Mouse (Mus musculus): ENCODE results near the gene Hist1h4c.
A peak's percentile ranks its signal among the peaks of the same experiment; 100 is the strongest.
"Not testable (repeated sequence)": the region's sequence is repeated elsewhere in the genome, so short reads cannot be mapped to it uniquely, and the experiment has no call there.

Hist1h4c gene

DNA sequence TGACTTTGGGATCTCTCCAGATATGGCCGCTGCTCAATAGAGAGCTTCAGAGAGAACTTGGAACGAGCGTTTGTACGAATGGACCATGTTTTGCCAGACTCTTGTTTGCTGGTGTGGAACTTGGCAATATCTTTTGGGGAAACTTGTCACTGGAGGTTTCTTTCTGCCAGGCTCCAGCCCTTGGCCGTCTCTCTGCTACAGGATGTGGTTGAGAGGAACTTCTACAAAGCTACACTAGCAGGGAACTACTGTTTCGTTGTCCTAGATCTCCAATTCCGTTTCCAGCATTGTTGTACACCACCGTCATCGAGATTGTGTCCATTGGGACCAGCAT is 30.9 kb upstream of the Hist1h4c start:
- DNase-seq (ENCODE audit: low spot score): no peak

GRCm38 (mm10) chr13:23728472-23729191 is 30.4 kb upstream of the Hist1h4c start:
- DNase-seq (ENCODE audit: low spot score): no peak

DNA sequence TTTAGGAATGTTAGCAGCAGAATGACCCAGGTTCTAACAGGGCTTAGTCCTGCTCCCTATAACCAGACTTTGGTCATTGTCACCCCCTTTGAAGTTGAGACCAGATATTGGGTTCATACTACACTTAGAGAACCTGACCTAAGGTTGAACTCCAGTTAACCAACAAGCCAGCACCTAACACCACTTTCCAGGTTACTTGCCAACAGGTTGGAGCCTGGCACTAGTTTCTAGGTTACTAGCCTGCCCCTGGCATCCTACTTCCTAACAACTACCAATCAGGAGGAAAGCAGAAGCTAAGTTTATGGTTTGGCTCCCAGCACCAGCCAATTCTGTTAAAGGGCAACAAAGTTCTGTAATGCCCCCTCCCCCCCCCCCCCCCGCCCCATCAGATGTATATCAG is 27.0 kb upstream of the Hist1h4c start:
- no peak for DNase-seq (ENCODE audit: low spot score)

DNA sequence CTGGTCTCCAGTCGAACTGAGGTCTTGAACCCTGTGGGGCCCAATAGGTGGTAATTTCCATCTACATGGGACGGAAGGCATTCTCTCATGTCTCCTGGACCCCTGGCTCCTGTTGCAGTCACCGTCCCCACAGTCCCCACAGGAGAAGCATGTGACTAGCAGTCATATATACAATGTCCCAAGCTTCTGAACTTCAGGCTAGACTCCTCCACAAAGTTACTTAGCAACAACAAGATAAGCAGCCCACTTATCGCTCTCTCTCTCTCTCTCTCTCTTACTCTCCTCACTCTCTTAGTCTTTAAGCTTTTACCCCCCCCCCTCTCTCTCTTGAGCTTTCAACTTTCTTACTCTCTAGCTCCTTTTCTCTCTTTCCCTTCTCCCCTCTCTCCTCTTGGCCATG is 26.0 kb upstream of the Hist1h4c start:
- no peak for DNase-seq (ENCODE audit: low spot score)

DNA sequence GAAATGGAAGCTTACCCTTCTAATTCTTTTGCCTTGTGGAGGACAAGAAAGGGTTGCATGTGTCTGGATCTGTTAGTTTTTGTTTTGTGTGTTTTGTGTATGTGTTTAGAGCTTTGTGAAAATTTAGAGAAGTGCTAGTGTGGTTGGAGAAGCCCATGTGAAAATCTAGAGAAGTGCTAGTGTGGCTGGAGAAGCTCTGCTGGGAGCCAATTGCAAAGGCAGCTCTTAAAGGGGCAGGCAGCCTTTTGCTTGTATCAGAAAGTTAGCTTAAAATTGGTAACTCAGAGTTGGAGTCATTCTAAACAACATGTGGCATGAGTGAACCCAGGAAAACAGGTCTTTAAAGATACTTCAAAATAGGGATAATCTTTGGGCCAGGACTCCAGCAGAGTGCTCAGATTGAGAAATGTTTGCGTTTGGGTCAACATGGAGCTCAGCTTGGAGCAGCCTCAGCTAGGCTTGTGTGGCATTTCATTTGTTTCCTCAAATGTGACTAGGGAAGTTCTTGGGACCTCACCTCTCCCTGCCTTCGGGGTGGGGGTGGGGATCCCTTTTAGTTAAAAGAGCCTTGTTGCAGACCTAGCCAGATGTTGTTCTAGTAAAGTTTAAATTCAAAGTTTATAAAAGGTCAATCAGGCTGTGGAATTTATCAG is 19.5 kb upstream of the Hist1h4c start:
- DNase-seq (ENCODE audit: low spot score): not testable (repeated sequence)

GRCm38 (mm10) chr13:23717176-23717575 is 18.9 kb upstream of the Hist1h4c start:
- no peak for DNase-seq (ENCODE audit: low spot score)

- DNase-seq (ENCODE audit: low spot score): no peak
Measured at GRCm38 (mm10) chr13:23716261-23717042, 18.2 kb upstream of the Hist1h4c start.

DNA sequence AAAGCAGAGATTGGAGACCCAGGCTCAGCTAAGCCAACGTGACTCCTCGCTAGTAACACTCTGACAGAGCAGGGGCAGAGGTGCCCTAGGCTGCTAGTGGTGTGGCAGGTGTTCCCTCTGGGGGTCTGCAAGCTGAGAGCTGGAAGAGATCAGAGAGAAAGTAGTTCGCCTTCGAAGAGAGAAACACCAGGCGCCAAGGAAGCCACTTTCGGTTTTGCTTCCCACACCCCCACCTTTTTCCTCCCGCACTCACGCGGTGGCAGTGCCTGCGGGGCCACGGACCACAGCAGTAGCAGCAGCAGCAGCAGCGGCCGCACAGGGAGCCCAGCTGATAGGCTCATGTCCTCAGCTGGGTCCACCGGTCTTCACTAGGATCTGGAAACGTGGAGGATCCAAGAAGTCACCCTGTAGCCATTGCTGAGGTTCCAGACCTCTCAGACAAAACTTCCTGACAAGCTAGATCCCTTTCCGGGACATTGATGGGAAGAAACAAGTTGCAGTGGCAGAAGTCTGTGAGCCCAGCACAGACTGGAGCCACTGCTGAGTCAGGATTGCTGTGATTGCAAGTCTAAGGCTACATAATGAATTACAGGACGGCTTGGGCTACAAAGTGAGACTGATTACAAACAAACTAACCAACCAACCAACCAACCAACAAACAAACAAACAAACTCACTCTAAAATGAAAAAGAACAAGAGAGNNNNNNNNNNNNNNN is 12.3 kb upstream of the Hist1h4c start, which contains the start of gene Hfe:
TSS of gene Hfe (minus strand) at position 481 of the 716 bp plus-strand sequence.
- DNase-seq (ENCODE audit: low spot score): peak; percentile 51

- DNase-seq (ENCODE audit: low spot score): peak; percentile 66
Measured at GRCm38 (mm10) chr13:23709714-23710373, 11.6 kb upstream of the Hist1h4c start.

DNA sequence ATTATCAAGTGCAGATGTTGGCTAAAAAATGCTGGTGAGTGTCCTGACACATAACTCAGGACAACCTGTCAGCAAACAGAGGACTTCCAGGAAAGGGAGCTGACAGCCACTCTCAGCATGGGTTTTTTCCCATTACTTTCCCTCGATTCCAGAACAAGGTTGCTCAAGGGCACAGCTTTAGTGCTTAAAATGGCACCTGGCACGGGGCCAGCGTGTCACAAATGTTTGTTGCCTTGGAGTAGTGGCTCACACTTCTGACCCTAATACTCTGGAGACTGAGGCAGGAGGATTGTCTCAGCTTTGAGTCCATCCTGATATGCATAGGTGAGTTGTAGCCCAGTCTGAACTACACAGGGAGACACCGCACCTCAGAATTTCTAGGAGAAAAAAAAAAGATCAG is 10.4 kb upstream of the Hist1h4c start:
- no peak for DNase-seq (ENCODE audit: low spot score)

DNA sequence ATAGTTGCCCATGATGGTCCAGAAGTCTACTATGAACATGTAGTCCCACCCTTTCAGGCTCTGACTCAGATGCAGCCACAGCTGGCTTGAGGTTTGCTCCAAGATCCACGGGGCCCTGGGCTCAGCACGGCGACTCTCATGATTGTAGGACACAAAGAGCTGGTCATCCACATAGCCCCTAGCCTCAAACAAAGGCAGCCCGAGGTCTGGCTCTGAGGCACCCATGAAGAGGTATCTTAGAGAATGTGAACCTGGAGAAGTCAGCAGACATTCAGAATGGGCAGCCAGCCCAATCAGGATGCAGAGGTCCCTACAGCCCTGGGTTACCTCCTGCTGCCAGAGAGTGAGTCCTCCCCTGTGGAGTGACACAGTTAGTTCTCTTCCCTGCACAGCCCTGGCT is 9.8 kb upstream of the Hist1h4c start:
- no peak for DNase-seq (ENCODE audit: low spot score)

GRCm38 (mm10) chr13:23706771-23707170 is 8.5 kb upstream of the Hist1h4c start:
- DNase-seq (ENCODE audit: low spot score): no peak

- DNase-seq (ENCODE audit: low spot score): no peak
Measured at GRCm38 (mm10) chr13:23705751-23706356, 7.6 kb upstream of the Hist1h4c start.

GRCm38 (mm10) chr13:23702801-23703200 is 4.5 kb upstream of the Hist1h4c start:
- not testable (repeated sequence) for DNase-seq (ENCODE audit: low spot score)

DNA sequence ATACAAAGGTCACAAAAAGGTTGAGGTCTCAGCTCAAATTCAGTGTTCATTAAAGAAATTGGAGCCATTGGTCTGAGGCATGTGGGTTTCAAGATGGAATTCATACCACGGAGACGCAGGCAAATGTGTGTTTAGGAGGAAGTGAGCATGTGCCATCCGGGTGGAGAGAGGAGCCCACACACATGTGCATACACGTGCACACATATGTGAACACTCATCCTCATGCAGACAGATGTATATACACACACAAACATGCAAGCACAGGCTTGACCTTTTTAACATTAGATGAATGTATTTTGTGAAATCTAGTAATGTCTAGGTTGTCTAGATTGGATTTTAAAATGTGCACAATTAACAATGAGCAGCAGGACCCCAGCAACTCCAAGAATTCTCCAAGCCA is 4.0 kb upstream of the Hist1h4c start:
- no peak for DNase-seq (ENCODE audit: low spot score)

DNA sequence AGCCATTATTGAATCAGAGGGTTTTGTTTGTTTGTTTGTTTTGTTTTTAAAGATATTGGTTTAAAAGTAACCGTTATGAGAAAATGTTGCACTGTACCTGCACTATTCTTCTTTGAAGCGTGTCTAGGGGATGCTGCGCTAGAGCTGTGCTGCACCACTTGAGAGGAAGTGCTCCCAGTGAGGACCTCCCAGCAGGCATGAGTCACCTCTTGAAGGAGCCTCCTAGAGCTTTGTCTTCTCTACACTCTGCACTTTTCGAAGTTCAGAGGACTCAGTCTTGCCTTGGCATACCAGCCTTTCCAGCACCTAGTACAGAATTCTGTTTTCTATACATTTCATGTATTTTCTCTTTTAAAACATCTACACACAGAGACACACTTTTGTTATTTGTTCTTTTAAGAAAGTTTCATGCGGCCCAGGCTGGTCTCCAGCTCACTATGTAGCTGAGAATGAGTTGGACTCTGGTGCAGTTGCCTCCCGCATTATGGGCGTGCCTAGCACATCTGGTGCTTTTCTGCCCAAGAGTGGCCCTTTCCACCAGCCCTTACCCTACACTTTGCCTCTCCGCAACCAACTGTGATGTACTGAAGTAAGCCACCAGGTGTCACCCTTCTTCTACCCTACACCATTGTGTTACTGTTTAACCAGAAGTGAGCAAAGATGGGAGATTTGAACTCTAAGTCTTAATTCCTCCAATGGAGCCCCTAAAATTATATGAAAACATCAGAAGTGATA is 2.7 kb upstream of the Hist1h4c start:
- peak; percentile 57 for DNase-seq (ENCODE audit: low spot score)

GRCm38 (mm10) chr13:23699767-23700166 is 1.5 kb upstream of the Hist1h4c start:
- DNase-seq (ENCODE audit: low spot score): peak; percentile 2

DNA sequence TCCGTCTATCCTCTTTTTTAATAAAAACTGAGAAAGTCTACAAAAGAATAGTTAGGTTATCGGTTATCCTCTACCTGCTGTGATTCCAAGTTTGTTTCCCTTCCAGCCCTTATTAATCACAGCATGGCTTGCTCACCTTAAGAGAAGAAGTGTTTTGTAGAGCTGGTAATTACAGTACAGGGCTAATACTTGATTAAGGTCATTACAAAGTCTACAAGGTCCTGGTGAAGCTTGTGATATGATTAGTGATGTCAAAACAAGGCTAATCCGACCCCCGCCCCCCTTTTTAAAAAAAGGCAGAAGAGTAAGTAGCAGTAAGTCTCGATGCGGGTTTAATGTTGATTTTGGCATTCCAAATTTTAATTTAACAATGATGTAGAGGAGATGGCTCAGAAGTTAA is 742 bp upstream of the Hist1h4c start:
- DNase-seq (ENCODE audit: low spot score): peak; percentile 3

GRCm38 (mm10) chr13:23697491-23698299 is 559 bp downstream of the Hist1h4c start:
- DNase-seq (ENCODE audit: low spot score): peak; percentile 25

DNA sequence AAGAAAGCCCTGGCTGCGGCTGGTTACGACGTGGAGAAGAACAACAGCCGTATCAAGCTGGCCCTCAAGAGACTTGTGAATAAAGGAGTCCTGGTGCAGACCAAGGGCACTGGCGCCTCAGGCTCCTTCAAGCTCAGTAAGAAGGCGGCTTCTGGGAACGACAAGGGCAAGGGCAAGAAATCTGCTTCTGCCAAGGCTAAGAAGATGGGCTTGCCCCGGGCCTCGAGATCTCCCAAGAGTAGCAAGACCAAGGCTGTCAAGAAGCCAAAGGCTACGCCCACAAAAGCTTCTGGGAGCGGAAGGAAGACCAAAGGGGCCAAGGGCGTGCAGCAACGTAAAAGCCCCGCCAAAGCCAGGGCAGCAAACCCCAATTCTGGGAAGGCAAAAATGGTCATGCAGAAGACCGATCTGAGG is 2.2 kb downstream of the Hist1h4c start:
- DNase-seq (ENCODE audit: low spot score): peak; percentile 87
